Mouse (Mus musculus): Measurements from ENCODE around the gene Irf5.

The Irf5 gene

GRCm38 (mm10) chr6:29526281-29527251 is at the start of gene Irf5:
Irf5 (plus strand) TSS chr6:29526625.
- DNase-seq: peak; percentile 53

- DNase-seq: no peak
Measured at GRCm38 (mm10) chr6:29482691-29483090, 43.7 kb upstream of the Irf5 start.

- peak; percentile 58 to 81 for DNase-seq
Measured at GRCm38 (mm10) chr6:29484716-29485559, 41.5 kb upstream of the Irf5 start.

GRCm38 (mm10) chr6:29485951-29486350 is 40.5 kb upstream of the Irf5 start:
- DNase-seq: no peak

- peak in 1 of 2 experiments; percentile 47 for DNase-seq
Measured at GRCm38 (mm10) chr6:29494101-29494500, 32.3 kb upstream of the Irf5 start.

- DNase-seq: no peak
Measured at GRCm38 (mm10) chr6:29496270-29496669, 30.2 kb upstream of the Irf5 start.

- DNase-seq: no peak
Measured at GRCm38 (mm10) chr6:29497791-29498190, 28.6 kb upstream of the Irf5 start.

- DNase-seq: no peak
Measured at GRCm38 (mm10) chr6:29500177-29500576, 26.2 kb upstream of the Irf5 start.

GRCm38 (mm10) chr6:29500810-29501209 is 25.6 kb upstream of the Irf5 start:
- DNase-seq: no peak

GRCm38 (mm10) chr6:29501599-29501998 is 24.8 kb upstream of the Irf5 start:
- no peak for DNase-seq

- no peak for DNase-seq
Measured at GRCm38 (mm10) chr6:29505493-29505892, 20.9 kb upstream of the Irf5 start.

GRCm38 (mm10) chr6:29506834-29507233 is 19.6 kb upstream of the Irf5 start:
- no peak for DNase-seq

GRCm38 (mm10) chr6:29507447-29508309 is 18.7 kb upstream of the Irf5 start, which contains the start of gene Kcp:
Kcp (minus strand) TSS chr6:29507952.
- peak; percentile 22 to 46 for DNase-seq

GRCm38 (mm10) chr6:29509086-29509485 is 17.3 kb upstream of the Irf5 start:
- DNase-seq: no peak

GRCm38 (mm10) chr6:29513284-29513683 is 13.1 kb upstream of the Irf5 start:
- peak; percentile 47 to 69 for DNase-seq

GRCm38 (mm10) chr6:29517139-29517538 is 9.3 kb upstream of the Irf5 start:
- DNase-seq: peak; percentile 80 to 85

- no peak for DNase-seq
Measured at GRCm38 (mm10) chr6:29522626-29523300, 3.7 kb upstream of the Irf5 start.

- no peak for DNase-seq
Measured at GRCm38 (mm10) chr6:29523301-29524033, 3.0 kb upstream of the Irf5 start.

GRCm38 (mm10) chr6:29524034-29524489 is 2.4 kb upstream of the Irf5 start:
- peak; percentile 68 to 75 for DNase-seq

- peak in 1 of 2 experiments; percentile 47 for DNase-seq
Measured at GRCm38 (mm10) chr6:29525256-29525655, 1.2 kb upstream of the Irf5 start.

Measured in lung, postnatal 4 days (tissue).